Mouse (Mus musculus): ENCODE measurements around the gene Spag5. TPM values are rescaled to one million over a fixed set of nuclear protein-coding genes. Genes with fewer than 3 reads are reported as not detected.

The Spag5 gene
- total RNA-seq, 2 experiments from 2014 or later, result 2.2 to 4.2 TPM

DNA sequence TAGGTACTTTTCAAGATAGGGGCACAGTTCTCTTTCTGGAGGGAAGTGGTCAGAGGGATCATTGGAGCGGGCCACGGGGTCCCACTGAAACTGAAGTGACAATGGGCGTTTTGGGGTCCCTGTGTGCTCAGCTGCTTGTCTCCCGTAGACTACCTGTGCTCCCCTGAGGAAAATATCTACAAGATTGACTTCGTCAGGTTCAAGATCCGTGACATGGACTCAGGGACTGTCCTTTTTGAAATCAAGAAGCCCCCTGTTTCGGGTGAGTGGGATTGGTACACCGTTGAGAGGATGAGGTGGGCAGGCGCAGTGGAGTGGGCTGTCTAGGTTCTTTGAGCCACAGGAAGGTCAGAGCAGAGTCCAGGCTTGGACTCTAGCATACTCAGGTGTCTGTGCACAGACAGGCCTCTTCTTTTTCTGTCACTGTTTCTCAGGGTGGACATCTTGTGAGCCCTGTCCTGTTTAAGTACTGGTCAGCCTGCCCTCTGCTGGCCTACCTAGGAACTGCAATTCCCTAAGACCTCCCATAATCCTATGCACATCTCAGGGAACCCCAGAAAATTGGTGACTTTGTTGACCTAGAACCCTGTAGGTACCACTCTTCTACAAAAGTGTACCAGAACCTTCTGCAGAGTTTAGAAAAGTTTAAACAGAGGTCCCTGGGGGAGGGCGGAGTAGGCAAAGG, 45.9 kb downstream of the Spag5 start:
- peak; percentile 66 to 84 for DNase-seq

DNA sequence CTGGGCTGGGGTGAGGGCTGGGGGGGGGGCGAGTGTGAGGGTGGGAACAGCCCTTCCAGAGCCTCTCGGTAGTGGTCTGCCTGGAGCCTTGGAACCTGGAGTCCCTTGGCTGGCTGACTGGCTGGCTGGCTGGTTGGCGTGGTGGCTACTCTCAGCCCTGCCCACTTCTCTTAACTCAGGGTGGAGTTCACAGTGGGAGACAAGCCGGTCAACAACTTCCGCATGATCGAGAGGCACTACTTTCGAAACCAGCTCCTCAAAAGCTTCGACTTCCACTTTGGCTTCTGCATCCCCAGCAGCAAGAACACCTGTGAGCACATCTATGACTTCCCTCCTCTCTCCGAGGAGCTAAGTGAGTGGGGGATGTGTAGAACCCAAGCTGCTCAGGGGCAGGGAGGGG, 46.6 kb downstream of the Spag5 start:
- intact Hi-C loops (cut with DNase I), result loop anchor here (5.0 kb wide), 1 partner anchor 86 kb away; the partner anchor contains the start of gene 2610507B11Rik
- DNase-seq, result no peak

More for the DNA sequence above, 45.9 kb downstream of the Spag5 start:
- intact Hi-C loops (cut with DNase I), result loop anchor here (5.0 kb wide), 1 partner anchor 85 kb away; the partner anchor contains the start of gene 2610507B11Rik

DNA sequence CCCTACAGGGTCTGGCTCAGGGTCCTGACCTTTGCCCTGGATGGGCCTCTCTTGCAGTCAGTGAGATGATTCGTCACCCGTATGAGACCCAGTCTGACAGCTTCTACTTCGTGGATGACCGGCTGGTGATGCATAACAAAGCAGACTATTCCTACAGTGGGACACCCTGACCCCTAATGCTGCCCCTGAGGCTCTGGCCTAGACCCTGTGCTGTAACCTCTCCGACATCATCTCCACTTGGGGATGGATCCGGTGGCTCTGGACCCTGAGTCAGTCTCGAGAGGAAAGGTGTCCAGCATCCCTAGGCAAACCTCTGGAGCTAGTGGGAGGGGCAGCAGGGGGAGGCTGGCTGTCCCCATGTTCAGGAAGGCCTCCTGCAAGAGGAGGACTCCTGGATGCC, 47.1 kb downstream of the Spag5 start:
- intact Hi-C loops (cut with DNase I), result loop anchor here (5.0 kb wide), 1 partner anchor 86 kb away; the partner anchor contains the start of gene 2610507B11Rik
- no peak for DNase-seq

DNA sequence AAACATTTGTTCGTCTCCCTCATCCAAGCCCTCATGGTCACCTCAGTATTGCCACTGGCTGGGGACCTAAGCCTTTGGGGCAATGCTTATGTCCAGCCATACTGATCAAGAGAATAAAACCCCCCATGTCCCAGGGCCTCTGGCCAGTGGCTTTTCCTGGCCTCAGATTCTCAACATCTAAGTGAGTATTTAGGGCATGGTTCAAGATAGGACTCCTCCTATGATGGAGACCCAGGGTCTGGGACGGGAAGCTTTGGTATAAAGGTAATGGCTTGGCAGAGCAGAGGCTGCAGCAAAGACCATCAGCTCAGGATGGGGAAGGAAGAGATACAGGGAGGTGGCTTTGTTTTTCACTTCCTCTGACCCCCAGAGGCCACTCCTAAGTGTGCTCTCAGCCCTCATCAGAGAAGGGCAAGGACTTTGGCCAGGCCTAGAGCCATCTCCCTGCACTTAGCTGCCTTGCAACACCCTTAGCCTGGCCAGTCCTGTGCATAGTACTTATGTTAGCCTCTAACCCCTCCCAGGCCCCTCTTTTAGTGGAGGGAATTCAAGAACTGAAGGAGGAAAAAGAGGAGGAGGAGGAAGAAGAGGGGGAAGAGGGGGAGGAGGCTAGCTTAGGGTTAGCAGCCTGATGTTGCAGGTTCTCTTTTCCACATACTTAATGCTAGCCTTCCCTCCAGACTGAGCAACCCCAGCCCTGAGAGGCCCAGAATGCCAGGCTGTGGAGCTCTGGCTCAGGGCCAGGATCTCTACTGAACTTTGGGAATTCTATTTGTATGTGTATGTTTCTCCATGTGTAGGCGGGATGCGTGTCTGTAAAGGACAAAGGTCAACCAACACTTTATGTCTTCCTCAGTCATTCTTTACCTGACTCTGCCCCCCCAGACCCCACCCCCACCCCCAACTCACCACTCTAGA, 48.4 kb downstream of the Spag5 start:
- DNase-seq, result no peak
- intact Hi-C loops (cut with DNase I), result loop anchor here (5.0 kb wide), 1 partner anchor 87 kb away; the partner anchor contains the start of gene 2610507B11Rik

DNA sequence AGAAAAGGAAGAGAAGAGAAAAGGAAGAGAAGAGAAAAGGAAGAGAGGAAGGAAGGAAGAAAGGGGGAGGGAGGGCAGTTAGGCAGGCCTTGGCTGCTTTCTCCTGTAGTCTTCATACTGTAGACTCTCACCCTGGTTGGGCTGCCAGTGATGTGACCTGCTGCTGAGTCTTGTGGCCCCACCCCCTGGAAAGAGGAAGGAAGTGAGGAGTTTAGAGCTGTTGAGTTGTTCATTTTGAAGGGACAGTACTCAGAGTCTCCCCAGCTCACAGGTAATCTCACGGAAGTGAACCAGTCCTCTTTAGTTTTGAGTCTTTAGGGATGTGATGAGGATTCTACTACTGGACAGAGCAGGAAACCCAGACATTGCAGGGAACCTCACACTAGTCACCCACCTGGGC, 51.8 kb downstream of the Spag5 start:
- intact Hi-C loops (cut with DNase I), result no loop called here
- DNase-seq, result no peak

DNA sequence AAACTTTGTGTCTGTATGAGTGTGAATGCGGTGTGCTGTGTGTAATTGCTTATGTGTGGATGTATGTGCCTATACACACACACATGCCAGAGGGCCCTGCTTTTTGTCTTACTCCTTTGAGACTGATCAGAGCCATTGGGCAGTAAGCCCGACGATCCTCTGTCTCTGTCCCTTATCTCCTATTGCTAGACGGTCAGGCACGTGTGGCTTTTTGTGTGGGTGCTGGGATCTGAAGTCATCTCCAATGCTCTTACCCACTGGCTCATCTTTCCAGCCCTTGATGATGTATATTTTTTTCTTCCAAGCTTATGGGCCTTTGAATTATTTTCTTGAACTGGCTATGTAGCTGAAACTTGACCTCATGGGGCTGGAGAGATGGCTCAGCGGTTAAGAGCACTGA, 53.6 kb downstream of the Spag5 start:
- intact Hi-C loops (cut with DNase I), result loop anchor here (1.0 kb wide), 1 partner anchor 44 kb away; no protein-coding TSS in a partner anchor
- no peak for DNase-seq

DNA sequence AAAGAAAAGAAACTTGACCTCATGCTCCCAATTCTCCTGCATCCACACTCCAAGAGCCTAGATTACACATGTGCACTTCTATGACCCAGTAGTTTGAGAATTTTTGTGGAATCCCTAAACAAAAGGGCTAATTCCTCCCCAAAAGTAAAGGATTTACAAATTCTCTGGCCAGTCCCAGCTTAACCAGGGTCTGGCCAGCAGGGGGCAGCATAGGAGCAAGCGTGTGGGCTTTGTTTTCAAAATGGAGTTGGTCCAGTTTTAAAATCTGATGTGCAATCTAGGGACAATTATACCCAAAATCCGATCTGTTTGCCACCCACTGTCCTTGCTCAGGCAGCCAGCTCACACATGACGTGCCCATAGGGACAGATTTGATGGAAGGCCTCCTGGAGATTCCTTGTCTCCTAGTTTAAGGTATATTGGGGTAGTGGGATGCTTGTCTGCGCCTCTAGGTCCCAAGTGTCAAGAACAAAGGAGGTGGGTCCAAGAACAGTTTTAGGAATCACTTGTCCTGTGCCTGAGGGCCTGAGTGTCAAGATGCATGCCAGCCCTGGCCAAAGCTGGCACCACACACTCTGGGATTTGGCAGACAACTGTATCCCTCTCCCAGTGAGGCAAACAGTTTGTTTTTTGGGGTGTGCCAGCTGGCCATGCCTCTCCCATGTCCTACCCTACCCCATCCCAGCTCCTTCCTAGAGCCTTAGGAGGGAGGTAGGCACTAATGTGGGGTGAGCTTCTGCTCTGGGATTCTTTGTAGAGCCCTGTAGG, 54.3 kb downstream of the Spag5 start:
- peak; percentile 70 to 77 for DNase-seq
- intact Hi-C loops (cut with DNase I), result loop anchor here (1.0 kb wide), 1 partner anchor 44 kb away; no protein-coding TSS in a partner anchor

DNA sequence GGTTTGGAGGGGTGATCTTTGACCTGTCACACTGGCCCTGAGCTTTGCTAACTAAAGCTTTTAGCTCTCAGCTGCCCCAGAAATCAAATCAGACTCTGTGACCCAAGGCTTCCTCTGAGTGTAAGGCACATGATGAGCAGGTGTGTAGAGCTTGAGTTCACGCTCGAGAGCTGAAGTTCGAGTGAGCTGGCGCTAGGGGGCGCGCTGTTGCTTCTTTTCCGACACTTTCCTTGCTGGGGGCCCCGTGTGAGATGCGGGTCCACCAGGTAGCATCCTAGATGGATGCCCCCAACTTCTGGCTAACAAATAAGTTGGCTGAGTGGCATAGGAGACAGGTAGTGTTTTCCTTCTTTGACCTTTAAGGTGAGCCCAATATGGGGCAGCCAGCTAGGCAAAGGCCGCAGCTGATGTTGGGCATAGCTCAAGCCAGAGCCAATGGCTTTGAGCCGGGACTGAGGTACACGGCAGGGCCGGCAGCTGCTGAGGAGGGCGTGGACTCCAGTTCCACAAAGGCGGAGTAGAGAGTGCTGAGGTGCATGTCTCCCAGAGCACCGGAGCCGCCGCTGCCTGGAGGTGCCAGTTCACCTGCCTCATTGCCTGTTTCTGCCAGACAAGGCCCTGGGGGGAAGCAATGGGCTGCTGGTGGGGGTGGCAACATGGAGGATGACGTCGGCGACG, 57.1 kb downstream of the Spag5 start:
- no peak for DNase-seq
- intact Hi-C loops (cut with DNase I), result no loop called here

DNA sequence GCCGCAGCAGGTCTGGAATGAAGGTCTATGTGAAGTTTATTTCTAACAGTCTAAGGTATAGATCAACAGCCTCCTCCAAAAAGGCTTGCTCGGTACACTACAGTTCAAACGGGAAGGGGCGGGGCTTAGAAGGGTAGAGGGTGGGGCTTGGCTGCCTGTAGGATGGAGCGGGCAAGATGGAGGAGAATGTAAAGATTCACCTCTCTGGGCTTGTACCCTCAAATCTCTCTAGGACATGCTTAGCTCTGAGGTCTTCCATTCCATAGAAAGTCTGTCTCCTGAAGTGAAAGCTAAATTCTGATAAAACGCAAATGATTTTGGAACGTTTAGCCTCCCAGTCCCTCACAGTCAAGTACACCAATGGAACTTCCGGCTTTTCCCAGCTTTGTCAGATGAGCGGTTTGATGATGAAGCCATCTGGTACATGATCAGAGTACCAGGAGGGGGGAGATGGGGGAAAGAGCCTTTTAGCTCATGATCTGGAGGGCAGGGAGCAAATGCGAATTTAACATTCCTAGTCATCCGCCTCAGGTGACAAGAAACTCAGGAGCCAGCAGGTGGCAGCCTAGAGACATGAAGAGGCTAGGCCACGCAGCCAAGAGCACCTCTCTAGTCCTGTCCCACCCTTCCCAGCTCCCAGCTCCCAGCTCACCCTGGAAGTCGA, 58.9 kb downstream of the Spag5 start:
- intact Hi-C loops (cut with DNase I), result loop anchor here (1.0 to 5.0 kb wide), 2 partner anchors 39 to 92 kb away; no protein-coding TSS in a partner anchor
- peak; percentile 69 to 78 for DNase-seq

DNA sequence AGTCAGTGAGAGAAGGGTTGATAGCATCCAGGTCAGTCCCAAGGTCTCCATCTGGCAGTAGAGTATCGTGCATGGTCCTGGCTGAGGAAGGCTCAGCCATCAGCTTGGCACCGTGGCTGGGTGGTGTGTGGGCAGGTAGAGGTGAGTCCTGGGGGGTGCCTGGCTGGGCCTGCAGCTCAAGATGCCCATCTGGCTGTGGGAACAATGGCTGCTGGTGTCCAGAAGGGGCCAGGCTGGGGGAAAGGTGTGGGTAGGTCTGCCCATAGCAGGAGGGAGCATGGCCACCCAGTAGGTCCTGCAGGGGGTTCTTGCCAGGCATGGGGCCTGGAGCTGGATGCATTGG, 59.4 kb downstream of the Spag5 start:
- intact Hi-C loops (cut with DNase I), result loop anchor here (1.0 to 5.0 kb wide), 2 partner anchors 39 to 92 kb away; no protein-coding TSS in a partner anchor
- DNase-seq, result no peak

DNA sequence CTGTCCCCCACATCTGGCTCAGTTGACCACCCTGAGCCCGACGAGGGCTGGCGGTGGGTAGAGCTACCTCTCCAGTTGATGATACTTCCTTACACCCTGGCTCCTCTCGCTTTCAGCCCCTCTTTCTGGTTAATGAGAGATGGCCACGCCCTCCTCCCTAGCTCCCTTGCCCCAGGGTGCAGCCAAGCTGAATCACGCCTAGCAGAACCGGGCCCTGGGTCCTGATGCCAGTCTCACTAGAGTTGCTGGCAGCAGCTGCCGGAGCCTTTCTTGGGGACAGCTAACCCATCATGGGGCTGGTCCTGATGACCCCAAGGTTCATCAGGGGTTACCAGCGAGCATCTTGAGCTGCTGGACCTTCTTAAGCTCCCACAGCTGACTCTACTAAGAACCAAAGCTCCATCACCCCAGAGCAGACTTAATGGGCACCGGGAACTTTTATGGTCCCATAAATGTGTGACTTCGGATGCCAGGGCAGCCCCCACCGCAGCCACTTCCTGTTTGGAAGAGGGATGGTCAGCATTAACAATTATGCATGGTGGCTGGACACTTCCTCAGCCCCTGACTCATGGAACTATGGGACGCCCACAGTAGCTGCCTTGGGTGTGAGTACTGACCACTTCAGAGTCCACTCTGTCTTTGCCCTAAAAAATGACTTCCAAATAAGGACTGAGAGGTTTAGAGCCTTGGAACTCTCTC, 62.1 kb downstream of the Spag5 start:
- intact Hi-C loops (cut with DNase I), result loop anchor here (5.0 kb wide), 1 partner anchor 89 kb away; no protein-coding TSS in a partner anchor
- no peak for DNase-seq

DNA sequence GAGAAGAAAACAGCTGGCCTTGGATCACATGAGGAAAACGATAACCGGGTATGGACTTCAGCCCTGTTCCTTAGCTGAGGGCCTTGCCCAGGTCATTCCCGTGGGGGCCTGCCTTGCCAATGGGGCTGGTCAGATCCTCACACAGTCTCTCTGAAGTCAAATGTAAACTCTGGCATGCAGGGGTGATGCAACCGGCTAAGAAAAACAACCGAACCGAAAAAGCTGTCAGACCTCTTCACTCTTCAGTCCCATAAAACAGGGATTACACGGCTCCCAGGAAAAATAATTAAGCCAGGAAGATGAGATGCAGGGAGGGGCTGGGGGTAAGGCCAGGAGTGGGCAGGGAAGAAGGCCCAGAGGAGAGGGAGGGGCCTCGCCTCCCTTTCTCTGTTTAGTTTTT, 62.8 kb downstream of the Spag5 start:
- DNase-seq, result no peak
- intact Hi-C loops (cut with DNase I), result loop anchor here (5.0 kb wide), 1 partner anchor 88 kb away; no protein-coding TSS in a partner anchor

DNA sequence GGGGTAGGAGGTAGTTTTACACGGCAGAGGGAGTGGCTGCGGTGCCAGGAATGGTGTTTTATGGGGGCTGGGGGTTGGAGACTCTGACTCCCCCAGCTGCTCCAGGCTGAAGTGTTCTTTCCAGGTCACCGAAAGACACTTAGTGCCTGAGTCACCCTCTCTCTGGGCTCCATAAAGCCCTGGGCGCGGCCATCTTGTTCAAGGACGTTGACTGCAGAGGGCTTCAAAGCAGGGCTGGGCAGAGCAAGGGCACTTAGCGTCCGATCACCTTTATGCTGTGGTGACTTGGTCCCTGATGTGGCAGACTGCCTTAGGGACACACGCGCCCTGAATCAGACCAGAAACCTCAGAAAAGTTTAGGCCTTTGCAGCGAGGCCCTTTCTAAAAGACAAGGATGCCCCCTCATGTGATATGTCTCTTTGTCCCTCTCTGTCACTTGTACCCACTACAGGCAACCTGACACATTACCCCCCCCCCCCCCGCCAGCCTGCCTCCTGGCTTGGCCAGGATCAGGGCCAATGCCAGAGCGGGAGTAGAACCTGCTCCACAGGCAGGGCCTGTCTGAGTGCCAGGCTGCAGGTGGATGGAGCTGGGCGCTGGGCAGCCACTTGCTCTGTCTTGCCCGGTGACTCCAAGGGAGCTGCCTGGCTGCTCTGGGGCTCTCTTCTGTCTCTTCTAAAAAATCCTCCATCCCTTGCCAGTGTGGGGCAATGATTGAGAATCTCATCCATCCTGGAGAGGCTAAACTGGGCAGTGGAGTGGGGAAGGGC, 66.3 kb downstream of the Spag5 start:
- intact Hi-C loops (cut with DNase I), result no loop called here

DNA sequence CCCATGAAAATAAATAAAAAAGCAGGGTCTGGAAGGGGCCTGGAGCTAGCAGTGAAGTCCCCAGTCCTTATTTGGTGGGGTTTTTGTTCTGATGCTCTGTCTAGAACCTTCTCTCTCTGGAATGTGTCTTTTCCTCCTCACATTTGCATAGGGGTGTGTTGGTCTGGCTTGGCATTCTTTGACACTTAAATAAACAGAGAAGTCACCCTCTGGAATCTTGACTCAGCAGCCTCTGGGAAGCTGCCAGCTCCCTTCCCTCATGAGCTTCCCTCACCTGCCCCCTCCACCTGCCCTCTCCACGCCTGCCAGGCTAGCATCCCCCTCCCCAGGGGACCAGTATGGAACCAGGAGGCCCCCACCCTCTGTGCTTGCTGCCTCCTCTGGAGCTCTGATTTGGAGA, 69.1 kb downstream of the Spag5 start:
- intact Hi-C loops (cut with DNase I), result no loop called here
- DNase-seq, result no peak

More for the DNA sequence above, 66.3 kb downstream of the Spag5 start:
- no peak for DNase-seq

DNA sequence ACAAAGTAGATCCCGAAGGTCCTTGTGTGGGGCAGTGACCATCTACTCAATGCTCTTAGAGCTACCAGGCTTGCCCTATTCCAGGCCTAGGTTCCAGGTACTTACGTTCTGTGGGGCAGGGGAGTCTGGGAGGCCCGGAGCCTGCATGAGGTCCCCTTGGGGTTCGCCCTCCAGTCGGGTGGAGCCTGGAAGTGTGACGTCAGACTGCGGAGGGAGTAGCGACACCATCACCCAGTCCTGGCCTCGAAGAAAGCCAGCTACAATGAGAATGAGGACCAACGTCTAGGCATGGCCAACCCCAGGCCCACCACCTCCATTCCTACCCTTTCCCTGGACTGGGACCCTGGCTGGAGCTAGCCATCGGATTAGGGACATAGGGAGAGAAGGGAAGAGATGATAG, 70.4 kb downstream of the Spag5 start:
- intact Hi-C loops (cut with DNase I), result no loop called here
- no peak for DNase-seq

Data from heart, postnatal 14 days (tissue).